Comparison of ENCODE assay signal across 8 mouse cellular contexts in the genomic region with DNA sequence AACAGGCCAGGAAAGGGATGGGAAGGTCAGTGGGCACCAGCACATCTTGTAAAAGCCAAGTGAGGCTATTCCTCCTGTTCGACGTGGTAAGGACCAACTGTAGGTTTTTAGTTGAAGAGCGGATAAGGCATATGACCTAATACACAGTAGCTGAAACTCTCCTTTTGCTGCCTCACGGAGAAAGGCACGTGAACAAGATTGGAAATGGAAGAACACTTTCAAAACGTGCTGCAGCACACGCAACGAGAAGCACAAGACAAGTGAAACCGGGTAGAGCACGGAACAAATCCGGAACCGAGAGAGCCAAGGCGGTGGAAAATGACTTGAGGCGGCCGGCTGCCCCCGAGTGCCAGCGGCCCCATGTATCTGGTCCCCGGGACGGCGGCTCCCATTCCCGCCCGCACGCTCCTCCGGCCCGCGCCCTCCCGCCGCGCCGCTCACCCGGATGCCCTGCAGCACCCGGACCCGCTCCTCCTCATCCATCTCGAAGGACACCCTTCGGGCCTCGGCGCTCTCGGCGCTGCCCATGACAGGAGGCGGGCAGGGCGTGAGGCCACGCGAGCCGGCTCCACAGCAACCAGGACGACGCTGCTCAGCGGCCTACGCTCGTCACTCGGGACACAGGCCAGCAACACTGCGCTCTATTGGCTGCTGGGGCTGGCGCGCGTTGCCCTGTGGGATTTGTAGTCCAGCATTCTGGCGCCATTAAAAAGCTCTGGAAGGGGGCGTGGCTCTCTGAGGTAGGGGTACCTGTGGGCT. TPM values are rescaled to one million over a fixed set of nuclear protein-coding genes. Genes with fewer than 3 reads are reported as not detected.
A peak's percentile ranks its signal among the peaks of the same experiment; 100 is the strongest.
DNase-seq lines count a peak whose midpoint lies in the region; ATAC-seq lines count a peak whose summit lies in the region.

TSS of gene Chchd6 (minus strand) at position 635 of the 759 bp plus-strand sequence.

- H3K4me3 ChIP-seq in hindbrain, embryonic 15.5 days = peak within 1 kb of the TSS; percentile 94
- peak within 1 kb of the TSS; percentile 42 for H3K4me3 ChIP-seq in macrophage (ENCODE audit: inconsistent target)

- peak; percentile 94 for DNase-seq in R1 (ENCODE audit: low read depth, low spot score)
- peak; percentile 97 to 98 for DNase-seq in cerebellum, postnatal 25 days
- DNase-seq in frontal cortex, postnatal 36 days (ENCODE audit: low spot score in 2 of 2) = peak; percentile 96 to 98
- DNase-seq in left cerebral cortex, adult 18-20 months (ENCODE audit: low spot score in 2 of 2) = peak; percentile 95 to 97
- DNase-seq in right cerebral cortex, adult 18-20 months = peak; percentile 97
- peak; percentile 82 for DNase-seq in urinary bladder, postnatal 10 days (ENCODE audit: low spot score)

- peak within 1 kb of the TSS; percentile 79 for H3K4me2 ChIP-seq in hindbrain, embryonic 15.5 days

- whole genome bisulfite sequencing in hindbrain, embryonic 15.5 days = under 1% methylated on average over 45 of the region's 56 CpGs
- WGBS in macrophage (ENCODE audit: missing documents) = under 1% methylated on average over 50 of the region's 56 CpGs

- no peaks in the 10 kb centered on the region for H3K27me3 ChIP-seq in hindbrain, embryonic 15.5 days

- no peaks in the 10 kb centered on the region for H3K36me3 ChIP-seq in hindbrain, embryonic 15.5 days
- no peaks in the 10 kb centered on the region for H3K36me3 ChIP-seq in macrophage (ENCODE audit: inconsistent target)

- peak within 1 kb of the TSS; percentile 80 for H3K27ac ChIP-seq in hindbrain, embryonic 15.5 days (replicated peaks)
- no peak within 1 kb of the TSS for H3K27ac ChIP-seq in macrophage

- peak within 1 kb of the TSS; percentile 83 for H3K9ac ChIP-seq in hindbrain, embryonic 15.5 days

- peak; percentile 99 for ATAC-seq in hindbrain, embryonic 15.5 days (ENCODE audit: low FRiP score, low read depth)

- no peaks in the 10 kb centered on the region for H3K79me2 ChIP-seq in macrophage (ENCODE audit: inconsistent target)

- H3K9me3 ChIP-seq in hindbrain, embryonic 15.5 days = no peaks in the 10 kb centered on the region

- peaks cover 18% of the 10 kb centered on the region for H3K4me1 ChIP-seq in hindbrain, embryonic 15.5 days (replicated peaks)

RNA-seq across cellular contexts. Expression of gene Chchd6, which starts in this region (rescaled TPM):
- 173 and 178 TPM in 2 replicates for polyA plus RNA-seq in hindbrain, embryonic 15.5 days (2015; fragmentation: Nextera tagmentation; extraction: Ambion mirVana)
- 10 to 100 TPM; 83.4 to 84.9 TPM for total RNA-seq in left cerebral cortex, adult 18-20 months (2021)
- total RNA-seq in macrophage (2018; cell fraction: chromatin; rRNA removed) = 10 to 100 TPM in 4 of 26 experiments, 1 to 10 TPM in 22; 2.5 to 10.8 (median 7.7) TPM
- 10 to 100 TPM in 14 of 26 experiments, 1 to 10 TPM in 12; 7.2 to 13.5 (median 10.1) TPM for total RNA-seq in macrophage (2018; cell fraction: cytosol; rRNA removed)
- total RNA-seq in macrophage (2018; cell fraction: nucleus; rRNA removed) = 10 to 100 TPM in 4 of 26 experiments, 1 to 10 TPM in 22; 2.0 to 16.2 (median 4.9) TPM
- polyA plus RNA-seq in macrophage (2018) = 5.9 to 13.0 TPM (median 6.1 TPM) in 3 replicates

Comparison
In these comparisons a context has a peak if more than half of its experiments do, and no peak if none do; other contexts are left out.
1. RNA of gene Chchd6 (polyA plus RNA-seq): 173 to 178 TPM in hindbrain, embryonic 15.5 days; 5.9 to 13.0 TPM in macrophage; every median in the first group is over 10 times any median in the second.
2. Peak in every context shown above with its lines, with median percentiles within 50 percentile points of each other: DNase-seq.